Mouse (Mus musculus) embryo, embryonic 10 days (tissue): Measurements from ENCODE around the gene Zfp688.
"Not testable (repeated sequence)": the region's sequence is repeated elsewhere in the genome, so short reads cannot be mapped to it uniquely, and the experiment has no call there.

Experiments
- DNase-seq: peaks from one replicate; pipeline ENCODE4 v3.0.0-alpha.2; 2015; ENCODE audit warnings: low spot score

Gene Zfp688

DNA sequence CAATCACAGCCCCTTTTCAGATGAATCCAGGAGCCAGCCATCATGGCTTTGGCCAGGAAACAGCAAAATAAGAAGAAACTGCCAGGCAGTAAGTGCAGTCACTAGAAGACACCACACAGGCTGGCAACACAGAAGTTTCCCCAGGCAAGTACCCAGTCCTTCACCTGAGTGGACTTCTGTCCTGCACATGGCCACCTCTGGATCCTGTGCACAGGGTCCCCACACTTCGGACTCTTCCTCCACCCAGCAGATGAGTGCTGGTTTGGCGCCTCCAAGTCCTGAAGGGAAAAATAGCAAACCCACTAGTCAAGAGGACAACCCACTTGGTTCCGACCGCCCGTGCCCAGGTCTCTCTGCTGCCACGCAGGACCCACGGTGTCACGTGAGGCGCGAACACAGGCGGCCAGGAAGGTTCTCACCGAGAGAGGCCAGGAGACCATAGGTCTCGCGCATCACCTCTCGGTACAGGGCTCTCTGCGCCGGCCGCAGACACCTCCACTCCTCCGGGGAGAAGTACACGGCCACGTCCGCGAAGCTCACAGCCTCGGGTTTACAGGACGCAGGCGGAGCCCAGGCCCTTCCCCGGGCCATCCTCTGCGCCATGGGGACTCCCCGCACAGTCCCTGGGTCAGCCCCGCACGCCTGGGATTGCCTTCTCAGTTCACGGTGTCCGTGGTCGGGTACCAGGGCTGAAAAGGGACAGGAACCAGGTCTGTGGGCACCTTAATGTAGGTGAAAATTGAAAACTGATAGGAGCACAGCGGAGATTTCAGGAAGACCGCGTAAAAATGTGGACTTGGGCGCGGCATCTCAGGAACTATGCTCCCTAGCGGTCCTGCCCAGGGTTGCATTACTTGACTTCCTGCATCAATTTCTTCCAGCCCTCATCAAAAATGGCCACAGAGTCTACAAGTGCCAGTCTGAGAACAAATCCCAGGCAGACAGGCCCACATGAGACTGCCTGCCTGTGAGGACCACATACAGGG is 15.6 kb downstream of the Zfp688 start, which contains the start of gene Zfp764:
Gene Zfp764, minus strand, starts transcription at position 821 of the 986 bp plus-strand sequence.
- DNase-seq = peak; percentile 95

GRCm38 (mm10) chr7:127404101-127404500 is 17.8 kb downstream of the Zfp688 start:
- DNase-seq = not testable (repeated sequence)

- DNase-seq = no peak
These were observed 18.9 kb downstream of the Zfp688 start for GRCm38 (mm10) chr7:127402980-127403379.

GRCm38 (mm10) chr7:127400355-127400754 is 21.5 kb downstream of the Zfp688 start:
- DNase-seq = no peak

- DNase-seq = peak; percentile 11
These were observed 27.9 kb downstream of the Zfp688 start for GRCm38 (mm10) chr7:127393944-127394333.

- peak; percentile 99 for DNase-seq
These were observed 28.5 kb downstream of the Zfp688 start, which contains the start of gene E430018J23Rik for GRCm38 (mm10) chr7:127393157-127393943. Gene E430018J23Rik (minus strand): TSS chr7:127393629.

- DNase-seq = no peak
These were observed 29.5 kb downstream of the Zfp688 start for GRCm38 (mm10) chr7:127392251-127392824.

- no peak for DNase-seq
These were observed 30.3 kb downstream of the Zfp688 start for GRCm38 (mm10) chr7:127391538-127391937.

GRCm38 (mm10) chr7:127390306-127390705 is 31.6 kb downstream of the Zfp688 start:
- no peak for DNase-seq

DNA sequence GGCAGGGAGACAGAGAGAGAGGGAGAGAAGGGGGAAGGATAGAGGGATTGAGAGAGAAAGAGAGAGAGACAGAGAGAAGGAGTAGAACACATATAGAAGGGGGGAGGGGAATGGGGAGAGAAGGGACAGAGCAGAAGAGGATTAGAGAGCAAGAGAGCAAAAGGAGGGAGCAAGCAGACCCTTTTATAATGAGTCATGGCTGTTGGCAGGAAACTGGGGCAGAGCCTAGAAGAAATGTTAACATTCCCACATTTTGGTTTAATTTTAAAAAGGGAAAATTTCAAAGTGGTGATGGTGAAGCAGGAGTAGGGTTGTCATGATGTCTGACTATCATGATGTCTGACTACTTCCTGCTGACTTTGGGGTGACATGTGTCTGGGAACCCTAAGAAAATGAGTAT is 33.7 kb downstream of the Zfp688 start:
- not testable (repeated sequence) for DNase-seq

GRCm38 (mm10) chr7:127386641-127387392 is 35.1 kb downstream of the Zfp688 start, which contains the start of gene 9130019O22Rik:
Gene 9130019O22Rik (minus strand): TSS chr7:127387166.
- DNase-seq = peak; percentile 94

DNA sequence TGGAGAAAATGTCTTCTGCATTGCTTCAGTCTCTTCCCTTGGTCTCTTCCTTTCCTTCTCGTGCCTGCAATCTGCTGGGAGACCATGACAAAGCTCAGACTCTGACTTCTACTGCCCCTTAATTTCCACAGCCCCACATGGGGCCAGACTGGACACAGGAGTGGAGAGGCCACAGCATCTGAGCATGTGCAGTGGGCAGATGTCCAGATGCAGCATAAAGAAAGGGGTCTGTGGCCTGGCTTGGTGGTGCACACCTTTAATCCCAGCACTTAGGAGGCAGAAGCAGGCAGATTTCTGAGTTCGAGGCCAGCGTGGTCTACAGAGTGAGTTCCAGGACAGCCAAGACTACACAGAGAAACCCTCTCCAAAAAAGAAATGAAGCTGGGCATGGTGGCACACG is 36.3 kb downstream of the Zfp688 start:
- not testable (repeated sequence) for DNase-seq

GRCm38 (mm10) chr7:127378310-127378921 is 43.5 kb downstream of the Zfp688 start:
- DNase-seq = no peak

DNA sequence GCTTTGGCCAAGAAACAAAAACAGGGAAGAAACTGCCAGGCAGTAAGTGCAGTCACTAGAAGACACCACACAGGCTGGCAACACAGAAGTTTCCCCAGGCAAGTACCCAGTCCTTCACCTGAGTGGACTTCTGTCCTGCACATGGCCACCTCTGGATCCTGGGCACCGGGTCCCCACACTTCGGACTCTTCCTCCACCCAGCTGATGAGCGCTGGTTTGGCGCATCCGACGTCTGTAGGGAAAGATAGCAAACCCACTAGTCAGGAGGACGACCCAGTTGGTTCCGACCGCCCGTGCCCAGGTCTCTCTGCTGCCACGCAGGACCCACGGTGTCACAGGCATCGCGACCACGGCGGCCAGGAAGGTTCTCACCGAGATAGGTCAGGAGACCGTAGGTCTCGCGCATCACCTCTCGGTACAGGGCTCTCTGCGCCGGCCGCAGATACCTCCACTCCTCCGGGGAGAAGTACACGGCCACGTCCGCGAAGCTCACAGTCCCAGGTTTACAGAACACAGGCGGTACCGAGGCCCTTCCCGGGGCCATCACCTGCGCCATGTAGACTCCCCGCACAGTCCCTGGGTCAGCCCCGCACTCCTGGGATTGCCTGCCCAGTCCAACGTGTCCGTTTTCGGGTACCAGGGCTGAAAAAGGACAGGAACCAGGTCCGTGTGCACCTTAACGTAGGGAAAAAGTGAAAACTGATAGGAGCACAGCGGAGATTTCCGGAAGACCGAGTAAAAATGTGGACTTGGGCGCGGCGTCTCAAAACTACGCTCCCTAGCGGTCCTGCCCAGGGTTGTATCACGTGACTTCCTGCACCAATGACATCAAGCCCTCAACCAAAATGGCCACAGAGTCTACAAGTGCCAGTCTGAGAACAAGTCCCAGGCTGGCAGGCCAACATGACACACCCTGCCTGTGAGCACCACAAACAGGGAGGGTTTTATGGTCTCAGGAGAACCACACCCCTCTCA is 46.3 kb downstream of the Zfp688 start, which contains the start of gene Zfp747:
Gene Zfp747, minus strand, starts transcription at position 780 of the 975 bp plus-strand sequence.
- DNase-seq = peak; percentile 97

GRCm38 (mm10) chr7:127371870-127372269 is 50.0 kb downstream of the Zfp688 start:
- not testable (repeated sequence) for DNase-seq

DNA sequence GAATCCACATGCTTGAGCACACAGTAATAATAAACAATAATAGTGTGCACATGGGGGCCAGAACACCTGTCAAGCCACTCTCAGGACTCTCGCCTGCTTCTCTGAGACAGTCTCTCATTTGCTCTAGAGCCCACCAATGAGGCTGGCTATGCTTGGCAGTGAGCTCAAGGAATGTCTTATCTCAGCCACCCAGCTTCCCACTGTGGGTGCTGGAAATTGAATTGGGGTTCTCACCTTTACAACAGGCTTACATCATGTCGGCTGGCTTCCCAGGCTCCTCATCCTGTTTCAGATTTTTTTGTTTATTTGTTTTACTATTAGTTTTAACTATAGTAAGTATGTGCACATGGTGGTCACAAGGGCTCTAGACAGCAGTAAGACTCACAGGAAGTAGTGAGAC is 50.7 kb downstream of the Zfp688 start:
- no peak for DNase-seq
